Mouse (Mus musculus) E14TG2a.4 (cell line): ENCODE data around the gene Ola1.

ENCODE experiments used
- H3K27me3 ChIP-seq: 2 replicates; pipeline ENCODE4 v1.6.1; 2014; ENCODE audit warnings: low read length, control low read depth; ENCODE audit not compliant: insufficient read depth
- H3K36me3 ChIP-seq: 2 replicates; pipeline ENCODE4 v1.6.1; 2014; ENCODE audit warnings: low read length, control low read depth; ENCODE audit not compliant: insufficient read depth
- H3K4me1 ChIP-seq: replicated peaks from 2 replicates; pipeline ENCODE4 v1.6.1; 2014; ENCODE audit warnings: low read depth, low read length, control low read depth
- H3K4me3 ChIP-seq: replicated peaks from 2 replicates; pipeline ENCODE4 v1.5.1; 2014; ENCODE audit warnings: mild to moderate bottlenecking, low read length
- H3K9me3 ChIP-seq: 2 replicates; pipeline ENCODE4 v1.6.1; 2014; ENCODE audit warnings: low read length, control low read depth
- CTCF ChIP-seq: conservative IDR thresholded peaks from 2 replicates; pipeline ENCODE4 v1.5.1; 2014; ENCODE audit warnings: low read length
- NANOG ChIP-seq: IDR thresholded peaks from 2 replicates; pipeline ENCODE4 v1.6.1; 2014; ENCODE audit warnings: borderline replicate concordance, low read length, mixed read lengths
- POU5F1 ChIP-seq: IDR thresholded peaks from 2 replicates; pipeline ENCODE4 v1.6.1; 2014; ENCODE audit warnings: low read length, borderline replicate concordance

Ola1 gene

DNA sequence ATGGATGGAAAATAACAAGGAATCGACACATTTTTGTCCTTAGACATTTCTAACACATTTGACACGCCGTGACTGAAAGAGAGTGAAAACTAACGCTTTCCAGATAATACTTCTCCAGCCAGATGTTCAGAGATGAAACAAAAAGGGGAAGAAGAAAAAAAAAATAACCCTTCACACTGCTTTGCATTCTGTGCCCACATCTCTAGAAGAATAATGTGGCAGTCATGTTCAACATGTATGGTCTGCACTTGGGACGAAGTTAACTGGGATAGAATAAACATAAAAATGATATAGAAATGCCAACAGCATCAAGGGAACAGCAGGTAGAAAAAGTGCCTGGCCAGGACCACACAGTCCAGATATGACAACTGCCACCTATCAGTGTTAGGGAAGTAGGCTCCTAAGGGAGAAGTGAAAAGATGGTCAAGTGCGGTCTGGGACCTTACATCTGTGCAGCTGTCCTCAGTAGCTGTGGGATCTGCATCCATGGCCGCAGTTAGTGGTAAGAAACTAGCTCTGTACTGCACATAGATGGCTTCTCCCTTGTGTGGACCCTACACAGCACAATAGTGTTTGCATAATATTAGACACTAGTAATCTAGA is 149.4 kb downstream of the Ola1 start:
- peaks cover 47% of the 10 kb centered on the region for H3K4me1 ChIP-seq
- H3K36me3 ChIP-seq, result no peaks in the 10 kb centered on the region
- H3K27me3 ChIP-seq, result peaks cover 34% of the 10 kb centered on the region
- no peak for TF ChIP-seq NANOG
- TF ChIP-seq CTCF, result no peak
- TF ChIP-seq POU5F1, result no peak
- H3K4me3 ChIP-seq, result no peak overlapping the region
- H3K9me3 ChIP-seq, result no peaks in the 10 kb centered on the region

DNA sequence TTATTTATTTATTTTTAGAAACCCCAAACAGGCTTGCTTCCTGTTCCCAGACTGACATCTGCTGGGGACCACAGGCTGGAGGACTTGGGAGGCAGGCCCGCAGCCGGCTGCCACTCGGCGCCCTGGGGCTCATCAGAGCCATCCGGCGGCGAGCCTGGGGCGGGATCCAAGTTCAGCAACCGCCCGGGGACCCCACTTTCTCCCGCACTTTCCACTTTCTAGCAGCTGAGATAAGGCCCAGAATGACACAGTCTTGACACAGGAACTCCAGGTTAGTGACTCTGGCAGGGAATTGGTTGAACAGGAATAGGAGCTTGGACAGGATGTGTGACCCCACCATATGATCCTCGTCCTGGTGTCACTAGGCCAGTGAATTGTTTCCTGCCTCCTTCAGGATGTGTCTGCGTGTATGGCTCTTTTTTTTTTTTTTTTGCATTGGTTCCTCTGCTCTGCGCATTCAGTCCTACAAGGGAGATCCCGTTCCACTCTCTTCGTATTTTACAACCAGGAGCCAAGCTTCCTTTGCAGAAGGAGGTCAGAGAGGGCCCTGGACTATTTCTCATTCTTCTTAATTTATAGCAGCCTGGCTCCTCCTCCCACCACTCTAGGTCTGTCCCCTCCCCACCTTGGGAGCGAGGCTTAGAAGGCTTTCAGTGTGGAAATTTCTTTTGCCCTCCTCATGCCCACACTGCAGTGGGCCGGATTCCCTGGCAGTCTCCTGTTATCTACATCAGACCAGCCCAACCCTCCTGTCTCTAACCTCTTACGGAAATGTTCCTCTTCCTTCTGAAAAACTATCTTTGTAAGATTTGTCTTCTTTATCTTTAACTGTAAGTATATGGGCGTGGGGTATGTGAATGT is 152.2 kb downstream of the Ola1 start:
- no peaks in the 10 kb centered on the region for H3K36me3 ChIP-seq
- H3K27me3 ChIP-seq, result peaks cover 38% of the 10 kb centered on the region
- H3K4me1 ChIP-seq, result peaks cover 30% of the 10 kb centered on the region
- no peaks in the 10 kb centered on the region for H3K9me3 ChIP-seq
- no peak for TF ChIP-seq POU5F1
- no peak for TF ChIP-seq CTCF
- no peak for TF ChIP-seq NANOG
- H3K4me3 ChIP-seq, result 0 out of 2 replicates have a peak overlapping the region, but pooled peaks have one; percentile 21

- Histone ChIP-seq H3K27me3 (peaks cover 31% of the 10 kb centered on the region), H3K4me1 (peaks cover 28% of the 10 kb centered on the region), H3K36me3 (no peaks in the 10 kb centered on the region), H3K4me3 (no peak overlapping the region), H3K9me3 (no peaks in the 10 kb centered on the region)
- TF ChIP-seq CTCF (peak; percentile 15), NANOG (no peak)
Measured at GRCm38 (mm10) chr2:73063911-73064619, 154.7 kb downstream of the Ola1 start.

DNA sequence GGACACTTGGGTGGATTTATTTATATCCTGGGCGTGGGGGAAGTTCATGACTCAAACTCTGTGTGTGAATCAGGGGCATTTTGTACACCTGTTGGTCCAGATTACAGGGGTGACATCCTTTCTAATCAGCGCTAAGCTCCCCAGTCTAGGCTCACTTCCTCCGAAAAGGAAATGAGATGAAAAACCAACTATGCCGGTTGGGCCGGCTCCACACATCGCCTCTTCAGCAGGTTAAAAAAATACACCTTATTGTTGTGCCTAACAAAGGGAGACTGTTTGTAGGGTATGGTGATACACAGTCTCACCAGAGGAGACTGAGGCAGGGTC is 158.5 kb downstream of the Ola1 start:
- Histone ChIP-seq H3K4me3 (no peak overlapping the region), H3K9me3 (no peaks in the 10 kb centered on the region), H3K4me1 (peaks cover 38% of the 10 kb centered on the region), H3K27me3 (0 out of 2 replicates have a peak, but pooled peaks cover 5% of the 10 kb centered on the region), H3K36me3 (no peaks in the 10 kb centered on the region)
- TF ChIP-seq NANOG (no peak), POU5F1 (no peak), CTCF (no peak)

GRCm38 (mm10) chr2:73059550-73060258 is 159.0 kb downstream of the Ola1 start:
- H3K4me1 ChIP-seq, result peaks cover 43% of the 10 kb centered on the region
- H3K36me3 ChIP-seq, result no peaks in the 10 kb centered on the region
- H3K27me3 ChIP-seq, result 0 out of 2 replicates have a peak, but pooled peaks cover 5% of the 10 kb centered on the region
- no peak overlapping the region for H3K4me3 ChIP-seq
- no peaks in the 10 kb centered on the region for H3K9me3 ChIP-seq
- TF ChIP-seq NANOG (no peak), POU5F1 (no peak), CTCF (no peak)

- no peaks in the 10 kb centered on the region for H3K36me3 ChIP-seq
- TF ChIP-seq POU5F1, result no peak
- no peak for TF ChIP-seq CTCF
- no peak for TF ChIP-seq NANOG
- 0 out of 2 replicates have a peak, but pooled peaks cover 2% of the 10 kb centered on the region for H3K27me3 ChIP-seq
- H3K4me3 ChIP-seq, result no peak overlapping the region
- H3K4me1 ChIP-seq, result peaks cover 51% of the 10 kb centered on the region
- 0 out of 2 replicates have a peak, but pooled peaks cover under 1% of the 10 kb centered on the region for H3K9me3 ChIP-seq
Measured at GRCm38 (mm10) chr2:73058344-73058743, 160.4 kb downstream of the Ola1 start.

DNA sequence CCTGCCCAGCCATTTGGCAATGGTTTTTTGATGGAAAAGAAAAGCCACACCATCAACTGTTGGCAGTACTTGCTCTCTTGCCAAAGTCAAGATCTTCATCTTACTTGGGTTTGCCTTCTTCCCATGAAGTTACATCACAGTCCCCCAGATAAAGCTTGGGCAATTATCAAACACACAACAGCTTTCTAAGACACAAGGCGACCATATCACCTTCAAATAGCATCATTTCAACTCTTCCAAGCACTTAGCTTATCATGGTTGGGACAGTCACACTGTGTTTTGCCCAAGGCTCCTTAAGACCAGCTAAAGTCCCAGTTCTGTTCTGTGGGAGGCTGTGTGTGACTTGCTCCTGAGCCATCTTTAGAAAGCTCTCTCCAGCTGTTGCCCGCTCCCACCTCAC is 161.1 kb downstream of the Ola1 start:
- Histone ChIP-seq H3K36me3 (no peaks in the 10 kb centered on the region), H3K9me3 (peaks cover 8% of the 10 kb centered on the region; the same call in 1 of the 2 replicates), H3K4me3 (no peak overlapping the region), H3K27me3 (0 out of 2 replicates have a peak, but pooled peaks cover 2% of the 10 kb centered on the region), H3K4me1 (peaks cover 57% of the 10 kb centered on the region)
- TF ChIP-seq CTCF, result no peak

- H3K4me1 ChIP-seq, result peaks cover 61% of the 10 kb centered on the region
- H3K9me3 ChIP-seq, result peaks cover 9% of the 10 kb centered on the region; the same call in 1 of the 2 replicates
- H3K27me3 ChIP-seq, result no peaks in the 10 kb centered on the region
- TF ChIP-seq CTCF (no peak), POU5F1 (no peak)
- H3K4me3 ChIP-seq, result no peak overlapping the region
- H3K36me3 ChIP-seq, result no peaks in the 10 kb centered on the region
Measured at GRCm38 (mm10) chr2:73056090-73056956, 162.4 kb downstream of the Ola1 start.
